Mouse (Mus musculus): ENCODE data around the gene Htr6. TPM values are rescaled to one million over a fixed set of nuclear protein-coding genes. Genes with fewer than 3 reads are reported as not detected.

Htr6 gene
- total RNA-seq, 1 experiment from 2014 or later, result not detected

DNA sequence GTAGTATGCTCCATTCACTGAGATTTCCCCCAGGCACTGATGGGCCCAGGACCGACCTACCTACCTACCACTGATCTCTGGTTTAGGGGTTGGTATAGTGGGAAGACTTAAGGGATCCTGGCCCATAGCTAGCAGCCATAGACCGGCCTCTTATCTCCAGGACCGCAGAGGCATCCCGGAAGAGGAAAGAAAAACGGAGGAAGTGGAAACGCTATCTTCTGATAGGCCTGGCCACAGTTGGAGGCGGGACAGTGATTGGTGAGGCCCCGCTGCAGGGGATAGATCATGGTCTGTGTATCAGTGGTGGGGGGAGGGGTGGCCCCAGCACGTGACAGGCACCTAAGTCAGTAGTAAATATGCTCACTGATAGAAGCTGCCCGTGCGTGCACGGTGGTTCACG, 56.0 kb downstream of the Htr6 start:
- no peak for ATAC-seq (ENCODE audit: extremely low read depth, insufficient number of reproducible peaks, low FRiP score, poor library complexity, severe bottlenecking)

DNA sequence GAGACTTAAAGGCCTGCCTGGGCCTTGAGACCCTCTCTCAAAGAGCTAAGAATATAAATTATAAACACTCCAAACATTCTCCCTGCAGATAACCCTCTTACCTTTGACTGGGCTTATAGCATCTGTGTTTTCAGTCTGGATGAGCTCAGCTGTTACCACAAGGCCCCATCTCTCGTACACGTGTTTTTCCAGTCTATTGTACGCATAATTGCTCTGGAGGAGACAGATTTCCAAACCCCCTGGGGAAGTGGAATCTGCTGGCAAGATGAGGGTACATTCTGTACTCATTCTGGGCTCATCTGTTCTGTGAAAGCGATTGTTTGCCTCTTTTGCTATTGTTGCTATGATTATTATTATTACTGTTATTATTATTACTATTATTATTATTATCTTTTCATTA, 56.4 kb downstream of the Htr6 start:
- no peak for ATAC-seq (ENCODE audit: extremely low read depth, insufficient number of reproducible peaks, low FRiP score, poor library complexity, severe bottlenecking)

DNA sequence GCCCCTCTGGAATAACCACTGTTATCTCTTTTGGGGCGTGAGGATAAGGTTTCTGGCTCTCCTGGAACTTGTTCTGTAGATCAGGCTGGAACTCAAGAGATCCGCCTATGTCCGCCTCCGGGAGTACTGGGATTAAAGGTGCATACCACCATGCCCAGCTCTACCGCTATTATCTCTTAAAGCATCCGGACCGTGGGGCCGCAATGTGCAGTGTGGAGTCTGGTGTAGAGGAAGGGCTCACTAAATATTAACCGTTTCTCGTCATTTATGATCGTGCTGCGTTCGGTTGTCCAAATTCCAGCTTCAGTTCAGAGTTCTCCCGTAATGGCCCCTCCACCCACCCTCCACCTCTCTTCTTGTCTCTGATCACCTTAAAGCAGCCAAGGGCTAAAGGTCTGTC, 57.0 kb downstream of the Htr6 start:
- ATAC-seq (ENCODE audit: extremely low read depth, insufficient number of reproducible peaks, low FRiP score, poor library complexity, severe bottlenecking), result no peak

DNA sequence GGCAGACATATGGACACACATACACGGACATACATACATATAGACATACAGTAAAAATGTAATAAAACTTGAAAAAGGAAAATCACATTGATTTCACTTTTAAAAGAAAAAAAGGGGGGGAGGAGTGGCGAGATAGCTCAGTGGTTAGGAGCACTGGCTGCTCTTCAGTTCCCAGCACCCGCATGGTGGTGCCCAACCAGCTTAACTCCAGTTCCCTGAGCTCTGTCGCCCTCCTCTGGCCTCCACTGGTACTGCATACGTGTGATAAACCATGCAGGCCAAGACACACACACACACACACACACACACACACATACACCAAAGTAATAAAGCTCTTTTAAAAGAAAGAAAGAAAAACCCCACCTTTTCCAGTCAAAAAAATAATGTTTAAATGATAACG, 60.6 kb downstream of the Htr6 start:
- ATAC-seq (ENCODE audit: extremely low read depth, insufficient number of reproducible peaks, low FRiP score, poor library complexity, severe bottlenecking), result no peak

DNA sequence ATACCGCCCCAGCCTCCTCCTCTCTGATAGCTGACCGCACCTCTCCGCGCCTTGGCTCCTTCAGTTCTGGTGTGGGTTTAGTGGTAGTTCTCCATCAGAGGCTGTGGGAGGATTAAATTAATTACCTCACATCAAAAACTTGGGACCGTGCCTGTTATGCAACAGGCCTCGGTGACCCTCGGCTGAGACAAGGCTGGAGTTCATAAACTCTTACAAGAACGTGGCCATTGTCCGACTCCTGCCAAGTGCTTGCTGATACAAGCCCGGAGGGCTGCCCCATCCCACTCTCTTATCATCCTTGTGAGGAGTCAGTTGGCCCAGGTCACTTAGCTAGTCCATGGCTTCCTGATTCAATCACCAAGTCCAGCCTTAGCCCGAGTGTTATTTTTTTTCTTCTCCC, 62.1 kb downstream of the Htr6 start:
- ATAC-seq (ENCODE audit: extremely low read depth, insufficient number of reproducible peaks, low FRiP score, poor library complexity, severe bottlenecking), result no peak

DNA sequence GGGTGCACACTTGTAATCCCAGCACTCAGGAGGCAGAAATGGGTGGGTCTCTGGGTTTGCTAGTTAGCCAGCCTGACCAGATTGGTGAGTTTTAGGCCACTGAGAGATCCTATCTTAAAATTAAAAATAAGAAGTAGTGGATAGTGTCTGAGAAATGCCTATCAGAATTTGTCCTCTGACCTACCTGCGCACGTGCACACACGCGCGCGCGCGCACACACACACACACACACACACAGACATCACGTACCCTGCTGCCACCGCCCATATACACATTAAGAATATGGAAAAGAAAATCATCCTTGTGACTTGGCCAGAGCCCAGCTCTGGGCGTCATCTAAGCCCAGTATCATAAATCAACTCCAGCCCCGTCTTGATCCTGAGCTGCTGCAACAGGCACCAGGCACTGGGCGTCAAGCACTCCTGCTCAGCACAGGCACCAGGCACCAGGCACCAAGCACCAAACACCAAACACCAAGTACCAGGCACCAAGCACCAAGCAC, 64.1 kb downstream of the Htr6 start:
- no peak for ATAC-seq (ENCODE audit: extremely low read depth, insufficient number of reproducible peaks, low FRiP score, poor library complexity, severe bottlenecking)

Other genes starting within 250 kb of the Htr6 start
- not detected in 2 replicates for gene Pla2g5, start 212.1 kb downstream of the Htr6 start, total RNA-seq (2017)
- not detected in 2 replicates for gene Gm13030, start 201.6 kb downstream of the Htr6 start, total RNA-seq (2017)
- not detected in 2 replicates for gene Pla2g2e, start 197.6 kb downstream of the Htr6 start, total RNA-seq (2017)
- 19.8 and 23.3 TPM in 2 replicates for gene Otud3, start 161.6 kb downstream of the Htr6 start, total RNA-seq (2017)
- not detected in 2 replicates for gene Rnf186, start 108.5 kb downstream of the Htr6 start, total RNA-seq (2017)
- gene Tmco4, start 102.7 kb downstream of the Htr6 start, total RNA-seq (2017), result 16.5 and 22.1 TPM in 2 replicates
- not detected in 2 replicates for gene Nbl1, start 17.4 kb upstream of the Htr6 start, total RNA-seq (2017)
- 66.9 and 68.0 TPM in 2 replicates for gene Minos1, start 55.5 kb upstream of the Htr6 start, total RNA-seq (2017)
- 169 and 180 TPM in 2 replicates for gene Capzb, start 117.3 kb upstream of the Htr6 start, total RNA-seq (2017)
- 13.1 and 16.8 TPM in 2 replicates for gene Pqlc2, start 235.1 kb upstream of the Htr6 start, total RNA-seq (2017)
- 7.0 and 7.1 TPM in 2 replicates for gene Akr7a5, start 235.2 kb upstream of the Htr6 start, total RNA-seq (2017)